Mouse (Mus musculus) small intestine, adult 10 weeks (tissue): ENCODE data around the gene Gm17079. TPM values are rescaled to one million over a fixed set of nuclear protein-coding genes. Genes with fewer than 3 reads are reported as not detected.

Experiments
- polyA plus RNA-seq: library from polyadenylated mRNA; stranded (reverse); fragments of 350-450 nt; fragmentation: Illumina TruSeq; extraction: RNeasy Lipid Tissue Mini Kit (QIAGEN cat#74804); gene quantifications from one replicate; pipeline ENCODE4 v1.2.3, GENCODE M21; 2014; ENCODE audit warnings: low replicate concordance

Gene Gm17079
- polyA plus RNA-seq: not detected

DNA sequence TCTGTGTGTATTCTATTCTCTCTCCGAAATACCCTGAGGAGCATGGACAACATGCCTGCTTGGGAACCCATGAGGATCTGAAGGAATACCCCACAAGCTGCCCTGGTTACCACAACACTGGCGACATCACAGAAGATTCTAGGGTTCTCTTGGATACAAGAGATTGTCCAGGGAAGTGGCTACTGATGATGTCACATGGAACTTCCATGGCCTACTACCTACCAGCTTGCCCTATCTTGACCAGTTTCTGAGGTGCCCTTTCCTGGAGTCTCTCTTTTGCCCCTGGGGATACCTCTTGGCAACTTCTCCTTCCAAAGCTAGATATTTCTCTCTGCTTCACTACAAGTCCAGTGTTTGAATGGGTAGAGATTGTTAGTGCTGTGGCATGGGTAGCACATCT lies at the start of gene Gm17079:
Gene Gm17079 (minus strand): TSS at position 101 of the 400 bp plus-strand sequence.

DNA sequence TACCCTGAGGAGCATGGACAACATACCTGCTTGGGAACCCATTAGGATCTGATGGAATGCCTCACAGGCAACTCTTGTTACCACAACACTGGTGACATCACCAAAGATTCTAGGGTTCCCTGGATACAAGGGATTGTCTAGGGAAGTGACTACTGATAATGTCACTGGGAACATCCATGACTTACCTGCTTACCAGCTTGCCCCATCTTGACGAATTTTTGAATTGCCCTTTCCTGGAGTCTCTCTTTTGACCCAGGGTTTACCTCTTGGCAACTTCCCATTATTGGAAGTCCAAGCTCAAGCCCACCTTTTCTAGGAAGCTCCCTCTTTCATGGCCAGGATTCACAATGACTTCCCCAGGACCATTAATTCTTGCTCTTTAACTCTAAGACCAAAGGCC lies 21.8 kb upstream of the Gm17079 start, which contains the start of gene Gm5800:
Gene Gm5800 (minus strand): TSS at position 101 of the 400 bp plus-strand sequence.

Other genes starting within 250 kb of the Gm17079 start
- not detected for gene Vmn2r89, start 243.6 kb downstream of the Gm17079 start, polyA plus RNA-seq
- gene Gm5622, start 142.7 kb downstream of the Gm17079 start, polyA plus RNA-seq: not detected
- not detected for gene Gm17175, start 121.4 kb downstream of the Gm17079 start, polyA plus RNA-seq
- not detected for gene Gm17174, start 103.3 kb downstream of the Gm17079 start, polyA plus RNA-seq
- not detected for gene Gm17078, start 84.2 kb downstream of the Gm17079 start, polyA plus RNA-seq
- not detected for gene Gm4181, start 59.8 kb downstream of the Gm17079 start, polyA plus RNA-seq
- not detected for gene Gm5800, start 21.7 kb upstream of the Gm17079 start, polyA plus RNA-seq
- gene Ang4, start 78.1 kb upstream of the Gm17079 start, polyA plus RNA-seq: 125 TPM
- not detected for gene AY358078, start 104.6 kb upstream of the Gm17079 start, polyA plus RNA-seq
- gene Ear6, start 158.2 kb upstream of the Gm17079 start, polyA plus RNA-seq: not detected
- 3.0 TPM for gene Mettl17, start 189.4 kb upstream of the Gm17079 start, polyA plus RNA-seq
- 0.97 TPM for gene Slc39a2, start 197.4 kb upstream of the Gm17079 start, polyA plus RNA-seq
- 68.9 TPM for gene Ndrg2, start 218.7 kb upstream of the Gm17079 start, polyA plus RNA-seq
- not detected for gene Tppp2, start 223.0 kb upstream of the Gm17079 start, polyA plus RNA-seq
- not detected for gene Rnase13, start 227.3 kb upstream of the Gm17079 start, polyA plus RNA-seq